Mouse (Mus musculus) ES-E14 (cell line): Measurements from ENCODE around the gene Ccser2. TPM values are rescaled to one million over a fixed set of nuclear protein-coding genes. Genes with fewer than 3 reads are reported as not detected.

Experiments
- DNase-seq: peaks from one replicate; pipeline ENCODE4 v3.0.0-alpha.2; 2013; ENCODE audit warnings: low read depth, low spot score
- H3K27ac ChIP-seq: 2 replicates; pipeline ENCODE4 v1.5.1; 2012; ENCODE audit warnings: low read depth, mild to moderate bottlenecking, low read length, moderate library complexity, mixed read lengths; ENCODE audit not compliant: poor library complexity, insufficient read depth, severe bottlenecking
- H3K36me3 ChIP-seq: 2 replicates; pipeline ENCODE4 v1.6.1; 2012; ENCODE audit warnings: mild to moderate bottlenecking, low read length, moderate library complexity, mixed read lengths; ENCODE audit not compliant: control insufficient read depth, poor library complexity, insufficient read depth, severe bottlenecking
- H3K4me1 ChIP-seq, 2 experiments: fragments of 150-350 bp in 1 of 2; sonication (generic) in 1 of 2; 2 replicates each; pipeline ENCODE4 v1.6.1; 2012; ENCODE audit warnings: low read length in 2 of 2, mild to moderate bottlenecking in 1 of 2, mixed read lengths in 1 of 2; ENCODE audit not compliant: control insufficient read depth in 2 of 2, insufficient read depth in 2 of 2, poor library complexity in 1 of 2
- H3K4me3 ChIP-seq, 2 experiments: fragments of 150-350 bp in 1 of 2; sonication (generic) in 1 of 2; 2 replicates each; pipeline ENCODE4 v1.5.1; 2012; ENCODE audit warnings: low read length in 2 of 2, low read depth in 1 of 2, mild to moderate bottlenecking in 1 of 2, mixed read lengths in 1 of 2; ENCODE audit not compliant: insufficient read depth in 1 of 2, poor library complexity in 1 of 2, severe bottlenecking in 1 of 2
- H3K9ac ChIP-seq: 2 replicates; pipeline ENCODE4 v1.6.1; 2012; ENCODE audit warnings: low read depth, mild to moderate bottlenecking, low read length, mixed read lengths; ENCODE audit not compliant: poor library complexity, insufficient read depth, severe bottlenecking
- H3K9me3 ChIP-seq: fragments of 150-350 bp; sonication (generic); 2 replicates; pipeline ENCODE4 v1.6.1; 2012; ENCODE audit warnings: low read depth, mild to moderate bottlenecking, low read length; ENCODE audit not compliant: control insufficient read depth, insufficient read depth
- CHD2 ChIP-seq: IDR thresholded peaks from 2 replicates; pipeline ENCODE4 v1.6.1; 2014; ENCODE audit warnings: mild to moderate bottlenecking, low read depth, low read length, inconsistent platforms
- HCFC1 ChIP-seq: IDR thresholded peaks from 2 replicates; pipeline ENCODE4 v1.6.1; 2012; ENCODE audit warnings: low read length, inconsistent platforms, borderline replicate concordance; ENCODE audit not compliant: insufficient read depth
- MAFK ChIP-seq: IDR thresholded peaks from 2 replicates; pipeline ENCODE4 v1.6.1; 2014; ENCODE audit warnings: mild to moderate bottlenecking, low read depth, low read length, inconsistent platforms; ENCODE audit not compliant: insufficient read depth
- ZC3H11A ChIP-seq: IDR thresholded peaks from 2 replicates; pipeline ENCODE4 v1.6.1; 2012; ENCODE audit warnings: low read depth, mild to moderate bottlenecking, inconsistent platforms, low read length, borderline replicate concordance
- ZNF384 ChIP-seq: IDR thresholded peaks from 2 replicates; pipeline ENCODE4 v1.6.1; 2012; ENCODE audit warnings: low read depth, low read length, inconsistent platforms
- in situ Hi-C, 2 experiments: fragments of 600-800 bp; cut with MboI; formaldehyde crosslinking; loops; one replicate each; pipeline ENCODE4 v1.15.1; 2025; ENCODE audit warnings: low sequenced_read_pairs in 2 of 2, inconsistent platforms in 1 of 2; ENCODE audit not compliant: unreplicated experiment in 2 of 2
- total RNA-seq: library from RNA; depleted of rRNA; stranded (reverse); fragments of 300-350 nt; gene quantifications from 2 replicates; pipeline ENCODE4 v1.2.3, GENCODE M21; 2012

Gene Ccser2
- total RNA-seq, 1 experiment, result 10.4 TPM

- H3K4me1 ChIP-seq, result no peaks in the 10 kb centered on the region
- in situ Hi-C loops, result loop anchor here in 1 of 2 experiments (10.0 kb wide), 1 partner anchor 168 kb away; no protein-coding TSS in a partner anchor
- no peak overlapping the region for H3K9ac ChIP-seq
- no peaks in the 10 kb centered on the region for H3K9me3 ChIP-seq
- DNase-seq, result peak; percentile 50
- H3K36me3 ChIP-seq, result no peaks in the 10 kb centered on the region
- no peak overlapping the region for H3K27ac ChIP-seq
- no peak overlapping the region for H3K4me3 ChIP-seq
- TF ChIP-seq HCFC1, result no peak
- TF ChIP-seq ZC3H11A, result peak; percentile 91; the same call in 1 of the 2 replicates
Observed at GRCm38 (mm10) chr14:36866966-36867700, 101.4 kb downstream of the Ccser2 start.

DNA sequence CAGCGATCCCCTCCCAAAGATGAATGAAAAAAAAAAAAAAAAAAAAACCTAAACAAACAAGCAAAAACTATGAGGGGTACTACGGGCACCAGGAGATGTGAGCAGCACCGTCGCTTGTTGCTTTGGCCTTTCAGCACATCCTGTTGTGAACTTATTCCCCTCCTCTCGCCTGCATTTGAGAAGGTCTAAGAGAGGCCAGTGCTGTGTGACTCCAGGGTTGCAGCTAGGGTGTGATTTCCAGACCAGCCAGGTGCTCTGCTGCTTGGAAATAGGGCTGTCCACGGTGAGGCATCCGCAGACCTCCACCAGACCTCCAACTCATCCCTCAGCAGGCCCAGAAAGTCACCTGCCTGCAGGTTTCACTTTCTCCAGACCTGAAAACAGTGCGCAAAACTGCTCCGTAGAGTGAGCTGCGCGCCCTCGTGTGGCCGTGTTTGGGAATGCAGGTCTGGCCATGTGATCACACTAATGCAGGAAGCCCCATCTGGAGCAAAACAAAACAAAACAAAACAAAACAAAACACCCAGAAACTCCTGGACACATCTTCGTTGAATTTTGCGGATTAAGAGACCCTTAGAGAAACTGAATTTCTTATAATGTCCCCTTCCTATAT, 104.6 kb downstream of the Ccser2 start:
- DNase-seq, result peak; percentile 73
- H3K4me3 ChIP-seq, result no peak overlapping the region
- no peak overlapping the region for H3K27ac ChIP-seq
- in situ Hi-C loops, result loop anchor here in 1 of 2 experiments (10.0 kb wide), 1 partner anchor 171 kb away; no protein-coding TSS in a partner anchor
- H3K9ac ChIP-seq, result no peak overlapping the region
- no peak for TF ChIP-seq ZNF384
- TF ChIP-seq CHD2, result no peak
- TF ChIP-seq HCFC1, result no peak
- no peak for TF ChIP-seq MAFK
- peak; percentile 40; the same call in 1 of the 2 replicates for TF ChIP-seq ZC3H11A
- no peaks in the 10 kb centered on the region for H3K4me1 ChIP-seq
- no peaks in the 10 kb centered on the region for H3K36me3 ChIP-seq
- H3K9me3 ChIP-seq, result no peaks in the 10 kb centered on the region

- no peak overlapping the region for H3K27ac ChIP-seq
- TF ChIP-seq ZNF384, result no peak
- peak; percentile 32; the same call in 1 of the 2 replicates for TF ChIP-seq ZC3H11A
- no peak for TF ChIP-seq CHD2
- H3K4me3 ChIP-seq, result no peak overlapping the region
- H3K9me3 ChIP-seq, result no peaks in the 10 kb centered on the region
- no peak for DNase-seq
- peak overlapping the region; percentile 46 for H3K9ac ChIP-seq
- no peaks in the 10 kb centered on the region for H3K36me3 ChIP-seq
- H3K4me1 ChIP-seq, result no peaks in the 10 kb centered on the region
- in situ Hi-C loops, result loop anchor here in 1 of 2 experiments (10.0 kb wide), 1 partner anchor 172 kb away; no protein-coding TSS in a partner anchor
Observed at GRCm38 (mm10) chr14:36862387-36862786, 106.2 kb downstream of the Ccser2 start.

- no peaks in the 10 kb centered on the region for H3K4me1 ChIP-seq
- no peaks in the 10 kb centered on the region for H3K9me3 ChIP-seq
- TF ChIP-seq ZNF384 (no peak), CHD2 (no peak), ZC3H11A (no peak), HCFC1 (no peak), MAFK (no peak)
- no peak overlapping the region for H3K27ac ChIP-seq
- in situ Hi-C loops, result no loop called here
- no peaks in the 10 kb centered on the region for H3K36me3 ChIP-seq
- no peak for DNase-seq
- H3K4me3 ChIP-seq, result no peak overlapping the region
- H3K9ac ChIP-seq, result no peak overlapping the region
Observed at GRCm38 (mm10) chr14:36858932-36859331, 109.6 kb downstream of the Ccser2 start.
